Mouse (Mus musculus) T-helper 1 cell (primary cell): ENCODE measurements at regions not wholly inside any gene's neighbourhood (a gene's known extent, or its start where the extent isn't known, plus 50 kb on each side); places are given as distances from the start of the nearest gene placed in this dataset.

Experiments used
- in situ Hi-C: fragments of 300-600 bp; cut with MboI, MseI; formaldehyde crosslinking; loops from one replicate; pipeline ENCODE4 v1.15.1; 2025; ENCODE audit warnings: high pct_unique_total_duplicates

- in situ Hi-C loops, result no loop called here
Observed at GRCm38 (mm10) chr2:106318695-106319266, 315.4 kb upstream of the Dnajc24 start.

- in situ Hi-C loops, result no loop called here
Observed at GRCm38 (mm10) chr2:106346781-106347180, 343.4 kb upstream of the Dnajc24 start.

- in situ Hi-C loops, result no loop called here
Observed at GRCm38 (mm10) chr2:106347249-106347648, 343.9 kb upstream of the Dnajc24 start.

GRCm38 (mm10) chr2:106355565-106355964 is 337.5 kb upstream of the Mpped2 start:
- in situ Hi-C loops, result no loop called here

GRCm38 (mm10) chr2:106355984-106356547 is 337.0 kb upstream of the Mpped2 start:
- in situ Hi-C loops, result no loop called here

GRCm38 (mm10) chr2:106368641-106369040 is 324.4 kb upstream of the Mpped2 start:
- in situ Hi-C loops, result no loop called here

GRCm38 (mm10) chr2:106383415-106384285 is 309.4 kb upstream of the Mpped2 start:
- in situ Hi-C loops, result no loop called here

- in situ Hi-C loops, result no loop called here
Observed at GRCm38 (mm10) chr2:106384286-106384595, 308.8 kb upstream of the Mpped2 start.

- in situ Hi-C loops, result no loop called here
Observed at GRCm38 (mm10) chr2:106384842-106385241, 308.2 kb upstream of the Mpped2 start.

- in situ Hi-C loops, result no loop called here
Observed at GRCm38 (mm10) chr2:106412158-106412557, 280.9 kb upstream of the Mpped2 start.

- in situ Hi-C loops, result no loop called here
Observed at GRCm38 (mm10) chr2:106415474-106416019, 277.5 kb upstream of the Mpped2 start.

GRCm38 (mm10) chr2:106418181-106418580 is 274.9 kb upstream of the Mpped2 start:
- in situ Hi-C loops, result no loop called here

GRCm38 (mm10) chr2:106424974-106425373 is 268.1 kb upstream of the Mpped2 start:
- in situ Hi-C loops, result no loop called here

- in situ Hi-C loops, result no loop called here
Observed at GRCm38 (mm10) chr2:106425451-106425881, 267.6 kb upstream of the Mpped2 start.

- in situ Hi-C loops, result no loop called here
Observed at GRCm38 (mm10) chr2:106426010-106426409, 267.1 kb upstream of the Mpped2 start.

GRCm38 (mm10) chr2:106427237-106427636 is 265.8 kb upstream of the Mpped2 start:
- in situ Hi-C loops, result no loop called here

- in situ Hi-C loops, result no loop called here
Observed at GRCm38 (mm10) chr2:106428909-106429308, 264.2 kb upstream of the Mpped2 start.

GRCm38 (mm10) chr2:106431141-106431540 is 261.9 kb upstream of the Mpped2 start:
- in situ Hi-C loops, result no loop called here

- in situ Hi-C loops, result no loop called here
Observed at GRCm38 (mm10) chr2:106431637-106432199, 261.4 kb upstream of the Mpped2 start.

- in situ Hi-C loops, result loop anchor here (5.0 kb wide), 1 partner anchor 516 kb away; no protein-coding TSS in a partner anchor
Observed at GRCm38 (mm10) chr2:106436136-106436535, 256.9 kb upstream of the Mpped2 start.

GRCm38 (mm10) chr2:106454310-106454974 is 238.6 kb upstream of the Mpped2 start:
- in situ Hi-C loops, result no loop called here

GRCm38 (mm10) chr2:106455039-106455438 is 238.0 kb upstream of the Mpped2 start:
- in situ Hi-C loops, result no loop called here
